Mouse (Mus musculus): ENCODE results near the gene Sprr2a3. TPM values are rescaled to one million over a fixed set of nuclear protein-coding genes. Genes with fewer than 3 reads are reported as not detected.
A peak's percentile ranks its signal among the peaks of the same experiment; 100 is the strongest.
"Not testable (repeated sequence)": the region's sequence is repeated elsewhere in the genome, so short reads cannot be mapped to it uniquely, and the experiment has no call there.

Sprr2a3 gene
- not detected in 2 replicates for total RNA-seq (2017)

DNA sequence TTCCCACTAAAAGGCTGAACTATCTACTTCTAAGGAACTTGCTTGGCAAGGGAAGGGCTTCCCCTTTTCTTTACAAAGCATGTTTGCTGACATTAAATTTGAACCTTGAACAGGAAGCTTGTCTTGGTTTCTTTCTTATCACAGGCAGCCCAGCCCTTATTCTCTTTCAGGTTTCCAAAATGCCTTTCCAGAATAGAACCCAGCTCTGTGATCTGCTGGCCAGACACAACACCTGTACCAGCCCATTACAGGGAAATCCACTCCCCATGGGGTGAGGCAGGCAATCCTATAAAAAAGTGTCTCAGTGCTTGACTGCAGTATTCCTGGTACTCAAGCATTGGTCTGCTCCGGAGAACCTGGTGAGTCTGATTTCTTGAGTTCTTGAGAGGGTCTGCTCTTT, at the start of gene Sprr2a3:
TSS of gene Sprr2a3 (plus strand) at position 317 of the 400 bp plus-strand sequence.
- ATAC-seq (ENCODE audit: extremely low read depth, insufficient number of reproducible peaks, low FRiP score, poor library complexity, severe bottlenecking), result not testable (repeated sequence)

DNA sequence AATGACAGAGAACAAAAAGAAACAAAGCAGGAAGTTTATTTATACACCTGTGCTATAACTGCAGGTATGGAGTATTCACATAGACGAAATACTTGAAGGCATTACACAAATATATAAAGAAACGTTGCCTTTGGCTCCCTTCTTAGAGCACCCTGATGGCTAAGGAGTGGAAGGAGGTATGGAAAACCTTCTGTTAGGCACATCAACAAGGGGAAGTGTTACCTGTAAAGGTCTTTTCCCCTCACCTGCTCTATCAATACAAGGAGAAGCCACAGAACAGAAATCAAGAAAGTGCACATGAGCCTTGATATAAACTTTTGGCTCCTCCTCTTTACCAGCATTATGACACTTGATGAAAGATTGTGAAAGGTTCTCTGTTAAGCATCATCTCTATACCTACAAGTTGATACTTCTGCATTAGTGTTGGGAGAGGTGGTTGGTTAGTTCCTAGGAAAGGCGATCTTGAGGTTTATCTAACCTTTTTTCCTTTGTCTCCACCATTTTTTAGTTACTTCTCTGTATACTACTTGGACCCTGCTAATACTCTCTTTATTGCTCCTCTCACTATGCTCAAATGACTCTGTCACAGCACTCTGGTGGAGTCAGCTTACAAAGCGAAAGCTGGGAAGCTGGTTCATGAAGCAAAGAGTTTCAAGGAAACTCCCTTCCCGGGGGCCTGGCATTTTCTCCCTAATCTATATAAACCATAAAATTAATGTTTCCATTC, 48.6 kb upstream of the Sprr2a3 start:
- ATAC-seq (ENCODE audit: extremely low read depth, insufficient number of reproducible peaks, low FRiP score, poor library complexity, severe bottlenecking), result peak; percentile 34; the same call in 1 of the 2 replicates

DNA sequence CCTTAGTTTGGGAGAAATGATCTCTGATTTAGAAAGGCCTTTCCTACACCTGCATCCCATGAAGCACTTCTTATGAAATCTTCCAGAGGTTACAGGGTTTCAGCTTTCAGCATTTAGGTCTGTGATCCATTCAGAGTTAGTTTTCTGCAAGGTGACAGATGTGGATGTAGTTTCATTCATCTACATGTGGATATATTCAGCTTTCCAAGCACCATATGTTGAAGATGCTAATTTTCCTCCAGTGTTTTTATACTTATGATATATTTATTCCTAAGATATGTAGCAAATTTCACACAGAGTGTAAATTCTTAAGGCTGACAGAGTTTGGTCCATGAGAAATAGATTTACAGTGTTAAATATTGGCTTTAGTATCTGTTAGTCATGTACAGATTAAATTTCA, 46.5 kb upstream of the Sprr2a3 start:
- not testable (repeated sequence) for ATAC-seq (ENCODE audit: extremely low read depth, insufficient number of reproducible peaks, low FRiP score, poor library complexity, severe bottlenecking)

DNA sequence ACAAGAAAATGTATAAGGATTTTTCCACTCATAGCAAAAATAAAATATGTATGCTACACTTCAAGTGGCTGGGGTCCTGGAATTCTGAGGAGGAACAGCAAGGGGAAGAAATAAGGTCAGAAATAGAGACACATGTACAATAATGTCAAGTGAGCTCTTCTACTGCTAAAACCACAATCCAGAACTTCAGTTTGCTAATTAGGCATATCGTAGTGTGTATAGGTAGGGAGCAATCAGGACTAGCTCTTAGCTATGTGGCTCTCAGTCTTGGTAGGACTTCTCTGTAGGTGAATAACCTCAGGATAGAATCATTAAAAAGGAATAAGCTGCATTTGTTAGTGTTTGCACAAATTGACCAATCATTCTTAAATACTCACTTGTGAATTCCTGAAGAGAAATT, 46.0 kb upstream of the Sprr2a3 start:
- not testable (repeated sequence) for ATAC-seq (ENCODE audit: extremely low read depth, insufficient number of reproducible peaks, low FRiP score, poor library complexity, severe bottlenecking)

DNA sequence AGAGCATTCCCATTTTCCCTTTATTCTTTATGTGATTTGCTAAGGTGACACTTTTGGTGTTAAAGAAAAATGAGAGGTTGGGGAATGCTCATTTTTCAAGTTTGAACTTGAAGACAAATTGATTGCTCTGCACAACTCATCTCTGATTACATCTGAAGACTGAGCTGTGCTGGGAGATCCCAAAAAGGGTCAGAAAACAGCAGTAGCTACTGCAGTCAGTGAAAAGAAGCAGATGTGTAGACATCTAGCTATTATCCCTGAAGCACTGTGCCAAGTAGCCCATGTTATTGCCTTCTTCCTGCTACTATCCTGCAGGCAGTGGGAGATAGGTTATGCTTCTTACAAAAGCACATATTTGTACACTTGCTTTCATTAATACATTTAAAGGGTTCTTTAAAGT, 40.4 kb upstream of the Sprr2a3 start:
- ATAC-seq (ENCODE audit: extremely low read depth, insufficient number of reproducible peaks, low FRiP score, poor library complexity, severe bottlenecking), result not testable (repeated sequence)

DNA sequence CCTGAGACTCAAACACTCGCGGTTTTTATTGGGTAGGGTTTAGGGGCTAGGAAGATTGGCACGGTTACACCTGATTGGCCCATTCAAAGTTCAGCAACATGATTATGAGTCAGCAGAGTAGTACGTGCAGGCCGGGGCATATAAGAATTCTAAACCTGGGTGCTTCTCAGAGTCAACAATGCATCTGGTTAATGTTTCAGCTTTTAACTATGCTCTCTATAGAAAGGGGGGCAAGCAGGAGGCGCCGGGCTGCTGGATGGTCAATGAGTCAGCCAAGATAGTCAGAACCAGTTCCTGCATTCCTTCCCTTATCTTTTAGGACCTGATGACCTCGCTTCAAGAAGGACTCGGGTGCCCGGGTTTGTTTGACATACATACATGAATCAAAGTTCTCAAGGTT, 39.0 kb upstream of the Sprr2a3 start:
- ATAC-seq (ENCODE audit: extremely low read depth, insufficient number of reproducible peaks, low FRiP score, poor library complexity, severe bottlenecking), result not testable (repeated sequence)

DNA sequence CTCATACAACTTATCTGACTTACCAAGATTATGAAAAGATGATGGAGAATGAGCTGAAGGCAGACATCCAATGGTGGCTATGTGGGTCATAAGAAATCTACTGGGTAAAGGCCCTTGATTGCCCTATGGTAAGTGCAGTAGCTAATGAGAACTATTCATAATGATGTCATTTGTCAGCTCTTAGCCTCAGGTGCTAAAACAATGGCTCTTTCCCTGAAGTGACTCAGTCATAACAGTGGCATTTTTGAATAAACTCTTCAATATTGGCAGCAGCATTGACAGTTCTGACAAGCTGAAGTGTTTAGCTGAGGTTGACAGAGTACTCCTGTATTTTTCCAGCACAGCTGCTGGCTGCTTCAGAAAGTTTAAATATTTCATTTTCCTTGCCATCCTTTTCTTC, 36.7 kb upstream of the Sprr2a3 start:
- not testable (repeated sequence) for ATAC-seq (ENCODE audit: extremely low read depth, insufficient number of reproducible peaks, low FRiP score, poor library complexity, severe bottlenecking)

DNA sequence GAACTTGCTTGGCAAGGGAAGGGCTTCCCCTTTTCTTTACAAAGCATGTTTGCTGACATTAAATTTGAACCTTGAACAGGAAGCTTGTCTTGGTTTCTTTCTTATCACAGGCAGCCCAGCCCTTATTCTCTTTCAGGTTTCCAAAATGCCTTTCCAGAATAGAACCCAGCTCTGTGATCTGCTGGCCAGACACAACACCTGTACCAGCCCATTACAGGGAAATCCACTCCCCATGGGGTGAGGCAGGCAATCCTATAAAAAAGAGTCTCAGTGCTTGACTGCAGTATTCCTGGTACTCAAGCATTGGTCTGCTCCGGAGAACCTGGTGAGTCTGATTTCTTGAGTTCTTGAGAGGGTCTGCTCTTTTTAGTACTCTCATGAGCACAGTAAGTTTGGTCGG, 34.8 kb upstream of the Sprr2a3 start:
- ATAC-seq (ENCODE audit: extremely low read depth, insufficient number of reproducible peaks, low FRiP score, poor library complexity, severe bottlenecking), result not testable (repeated sequence)

DNA sequence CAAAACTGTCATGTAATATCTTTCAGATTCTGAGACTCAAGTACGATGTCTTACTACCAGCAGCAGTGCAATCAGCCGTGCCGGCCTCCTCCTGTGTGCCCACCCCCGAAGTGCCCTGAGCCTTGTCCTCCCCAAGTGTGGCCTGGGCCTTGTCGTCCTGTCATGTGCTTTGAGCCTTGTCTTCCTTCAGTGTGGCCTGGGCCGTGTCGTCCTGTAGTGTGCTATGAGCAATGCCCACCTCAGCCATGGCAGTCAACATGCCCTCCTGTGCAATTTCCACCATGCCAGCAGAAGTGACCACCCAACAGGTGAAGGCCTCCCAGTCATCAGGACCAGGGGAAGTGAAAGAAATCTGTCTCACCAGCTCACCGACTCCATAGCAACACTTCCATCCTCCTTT, 31.4 kb upstream of the Sprr2a3 start:
- ATAC-seq (ENCODE audit: extremely low read depth, insufficient number of reproducible peaks, low FRiP score, poor library complexity, severe bottlenecking), result peak; percentile 28

DNA sequence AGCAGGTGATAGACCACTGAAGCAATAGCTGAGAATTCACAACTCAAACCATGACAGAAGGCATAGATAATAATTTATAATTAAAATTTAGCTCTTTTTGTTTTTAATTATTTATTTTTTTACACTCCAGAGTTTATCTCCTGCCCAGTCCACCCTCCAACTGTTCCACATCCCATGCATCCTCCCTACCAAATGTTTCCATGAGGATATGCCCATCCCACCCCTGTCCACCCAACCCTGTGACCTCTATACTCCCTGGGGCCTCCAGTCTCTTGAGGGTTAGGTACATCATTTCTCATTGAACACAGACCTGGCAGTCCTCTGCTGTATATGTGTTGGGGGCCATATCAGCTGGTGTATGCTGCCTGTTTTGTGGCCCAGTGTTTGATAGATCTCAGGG, 26.7 kb upstream of the Sprr2a3 start:
- not testable (repeated sequence) for ATAC-seq (ENCODE audit: extremely low read depth, insufficient number of reproducible peaks, low FRiP score, poor library complexity, severe bottlenecking)

DNA sequence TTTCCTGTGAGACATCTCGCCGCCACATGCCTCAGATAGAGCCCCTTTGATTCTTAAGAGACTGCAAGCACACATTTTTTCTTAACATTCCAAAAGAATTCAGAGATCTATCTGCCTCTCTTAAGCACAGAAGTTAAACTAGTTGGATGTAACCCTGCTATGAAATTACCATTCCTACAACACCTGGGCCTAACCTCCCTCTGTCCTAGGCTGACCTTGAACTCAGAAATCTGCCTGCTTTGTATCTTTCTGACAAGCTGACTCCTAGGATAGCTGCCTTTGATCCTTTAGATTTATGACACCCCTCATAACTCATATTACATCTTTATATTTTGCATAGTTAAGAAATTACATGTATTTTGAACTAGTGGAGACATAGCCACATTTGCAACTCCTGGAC, 21.8 kb upstream of the Sprr2a3 start:
- not testable (repeated sequence) for ATAC-seq (ENCODE audit: extremely low read depth, insufficient number of reproducible peaks, low FRiP score, poor library complexity, severe bottlenecking)

DNA sequence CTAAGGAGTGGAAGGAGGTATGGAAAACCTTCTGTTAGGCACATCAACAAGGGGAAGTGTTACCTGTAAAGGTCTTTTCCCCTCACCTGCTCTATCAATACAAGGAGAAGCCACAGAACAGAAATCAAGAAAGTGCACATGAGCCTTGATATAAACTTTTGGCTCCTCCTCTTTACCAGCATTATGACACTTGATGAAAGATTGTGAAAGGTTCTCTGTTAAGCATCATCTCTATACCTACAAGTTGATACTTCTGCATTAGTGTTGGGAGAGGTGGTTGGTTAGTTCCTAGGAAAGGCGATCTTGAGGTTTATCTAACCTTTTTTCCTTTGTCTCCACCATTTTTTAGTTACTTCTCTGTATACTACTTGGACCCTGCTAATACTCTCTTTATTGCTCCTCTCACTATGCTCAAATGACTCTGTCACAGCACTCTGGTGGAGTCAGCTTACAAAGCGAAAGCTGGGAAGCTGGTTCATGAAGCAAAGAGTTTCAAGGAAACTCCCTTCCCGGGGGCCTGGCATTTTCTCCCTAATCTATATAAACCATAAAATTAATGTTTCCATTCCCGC, 13.7 kb upstream of the Sprr2a3 start:
- peak; percentile 22; the same call in 1 of the 2 replicates for ATAC-seq (ENCODE audit: extremely low read depth, insufficient number of reproducible peaks, low FRiP score, poor library complexity, severe bottlenecking)

DNA sequence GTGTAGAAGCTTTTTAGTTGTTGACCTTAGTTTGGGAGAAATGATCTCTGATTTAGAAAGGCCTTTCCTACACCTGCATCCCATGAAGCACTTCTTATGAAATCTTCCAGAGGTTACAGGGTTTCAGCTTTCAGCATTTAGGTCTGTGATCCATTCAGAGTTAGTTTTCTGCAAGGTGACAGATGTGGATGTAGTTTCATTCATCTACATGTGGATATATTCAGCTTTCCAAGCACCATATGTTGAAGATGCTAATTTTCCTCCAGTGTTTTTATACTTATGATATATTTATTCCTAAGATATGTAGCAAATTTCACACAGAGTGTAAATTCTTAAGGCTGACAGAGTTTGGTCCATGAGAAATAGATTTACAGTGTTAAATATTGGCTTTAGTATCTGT, 11.7 kb upstream of the Sprr2a3 start:
- not testable (repeated sequence) for ATAC-seq (ENCODE audit: extremely low read depth, insufficient number of reproducible peaks, low FRiP score, poor library complexity, severe bottlenecking)

DNA sequence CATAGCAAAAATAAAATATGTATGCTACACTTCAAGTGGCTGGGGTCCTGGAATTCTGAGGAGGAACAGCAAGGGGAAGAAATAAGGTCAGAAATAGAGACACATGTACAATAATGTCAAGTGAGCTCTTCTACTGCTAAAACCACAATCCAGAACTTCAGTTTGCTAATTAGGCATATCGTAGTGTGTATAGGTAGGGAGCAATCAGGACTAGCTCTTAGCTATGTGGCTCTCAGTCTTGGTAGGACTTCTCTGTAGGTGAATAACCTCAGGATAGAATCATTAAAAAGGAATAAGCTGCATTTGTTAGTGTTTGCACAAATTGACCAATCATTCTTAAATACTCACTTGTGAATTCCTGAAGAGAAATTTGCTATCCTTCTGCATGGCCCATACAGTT, 11.2 kb upstream of the Sprr2a3 start:
- ATAC-seq (ENCODE audit: extremely low read depth, insufficient number of reproducible peaks, low FRiP score, poor library complexity, severe bottlenecking), result not testable (repeated sequence)

DNA sequence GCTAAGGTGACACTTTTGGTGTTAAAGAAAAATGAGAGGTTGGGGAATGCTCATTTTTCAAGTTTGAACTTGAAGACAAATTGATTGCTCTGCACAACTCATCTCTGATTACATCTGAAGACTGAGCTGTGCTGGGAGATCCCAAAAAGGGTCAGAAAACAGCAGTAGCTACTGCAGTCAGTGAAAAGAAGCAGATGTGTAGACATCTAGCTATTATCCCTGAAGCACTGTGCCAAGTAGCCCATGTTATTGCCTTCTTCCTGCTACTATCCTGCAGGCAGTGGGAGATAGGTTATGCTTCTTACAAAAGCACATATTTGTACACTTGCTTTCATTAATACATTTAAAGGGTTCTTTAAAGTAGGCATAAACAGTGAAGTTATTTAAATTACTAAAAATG, 5.6 kb upstream of the Sprr2a3 start:
- not testable (repeated sequence) for ATAC-seq (ENCODE audit: extremely low read depth, insufficient number of reproducible peaks, low FRiP score, poor library complexity, severe bottlenecking)

DNA sequence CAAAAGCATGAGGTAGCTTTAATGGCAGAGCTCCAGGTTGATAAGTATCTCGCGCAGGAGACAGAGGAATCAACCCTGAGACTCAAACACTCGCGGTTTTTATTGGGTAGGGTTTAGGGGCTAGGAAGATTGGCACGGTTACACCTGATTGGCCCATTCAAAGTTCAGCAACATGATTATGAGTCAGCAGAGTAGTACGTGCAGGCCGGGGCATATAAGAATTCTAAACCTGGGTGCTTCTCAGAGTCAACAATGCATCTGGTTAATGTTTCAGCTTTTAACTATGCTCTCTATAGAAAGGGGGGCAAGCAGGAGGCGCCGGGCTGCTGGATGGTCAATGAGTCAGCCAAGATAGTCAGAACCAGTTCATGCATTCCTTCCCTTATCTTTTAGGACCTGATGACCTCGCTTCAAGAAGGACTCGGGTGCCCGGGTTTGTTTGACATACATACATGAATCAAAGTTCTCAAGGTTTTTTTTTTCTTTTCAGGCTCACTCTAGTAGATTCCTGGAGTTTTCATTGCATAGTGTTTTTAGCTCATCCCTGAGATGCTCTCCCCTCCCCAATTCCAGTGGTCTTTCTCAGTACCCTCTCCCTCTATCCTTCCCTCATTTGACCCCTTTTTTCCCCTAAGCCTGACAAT, 4.1 kb upstream of the Sprr2a3 start:
- not testable (repeated sequence) for ATAC-seq (ENCODE audit: extremely low read depth, insufficient number of reproducible peaks, low FRiP score, poor library complexity, severe bottlenecking)

DNA sequence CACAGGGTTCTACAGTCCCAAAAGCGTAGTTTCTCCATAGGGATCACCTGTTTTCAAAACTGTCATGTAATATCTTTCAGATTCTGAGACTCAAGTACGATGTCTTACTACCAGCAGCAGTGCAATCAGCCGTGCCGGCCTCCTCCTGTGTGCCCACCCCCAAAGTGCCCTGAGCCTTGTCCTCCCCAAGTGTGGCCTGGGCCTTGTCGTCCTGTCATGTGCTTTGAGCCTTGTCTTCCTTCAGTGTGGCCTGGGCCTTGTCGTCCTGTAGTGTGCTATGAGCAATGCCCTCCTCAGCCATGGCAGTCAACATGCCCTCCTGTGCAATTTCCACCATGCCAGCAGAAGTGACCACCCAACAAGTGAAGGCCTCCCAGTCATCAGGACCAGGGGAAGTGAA, 3.3 kb downstream of the Sprr2a3 start:
- ATAC-seq (ENCODE audit: extremely low read depth, insufficient number of reproducible peaks, low FRiP score, poor library complexity, severe bottlenecking), result peak; percentile 14; the same call in 1 of the 2 replicates

DNA sequence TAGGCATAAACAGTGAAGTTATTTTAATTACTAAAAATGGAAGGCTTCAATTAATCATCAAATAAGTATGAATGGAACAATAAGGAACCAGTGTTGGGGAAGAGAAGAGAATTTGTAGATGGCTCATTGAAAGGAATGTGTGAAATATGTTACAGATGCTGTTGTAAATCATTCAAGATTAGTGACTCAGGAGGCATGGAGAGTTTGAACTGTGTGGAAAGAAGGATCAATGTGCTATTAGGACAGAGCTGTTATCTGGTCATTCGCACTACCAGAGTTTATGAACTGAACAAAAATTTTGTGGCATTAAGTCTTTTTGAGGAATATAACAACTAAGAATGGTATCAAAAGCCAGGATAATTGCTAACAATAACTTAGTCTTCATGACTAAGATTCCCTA, 22.2 kb downstream of the Sprr2a3 start:
- no peak for ATAC-seq (ENCODE audit: extremely low read depth, insufficient number of reproducible peaks, low FRiP score, poor library complexity, severe bottlenecking)

DNA sequence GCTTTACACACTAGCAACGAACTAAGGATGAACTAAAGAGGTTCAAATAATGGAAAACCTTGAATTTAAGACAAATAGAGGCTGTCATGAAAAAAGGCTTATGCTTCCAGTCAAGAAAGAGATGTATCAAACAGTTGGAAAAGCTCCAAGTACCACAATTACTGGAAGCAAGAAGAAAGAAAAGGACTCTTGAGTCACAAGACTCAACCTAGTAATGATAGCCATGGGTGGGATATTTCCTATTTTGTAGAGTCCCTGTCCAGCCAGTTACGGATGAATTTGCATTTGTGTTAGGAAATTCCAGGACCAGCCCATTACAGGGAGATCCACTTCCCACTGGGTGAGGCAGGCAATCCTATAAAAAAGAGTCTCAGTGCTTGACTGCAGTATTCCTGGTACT, 31.1 kb downstream of the Sprr2a3 start, which contains the start of gene Sprr2b:
TSS of gene Sprr2b (plus strand) at position 301 of the 400 bp plus-strand sequence.
- no peak for ATAC-seq (ENCODE audit: extremely low read depth, insufficient number of reproducible peaks, low FRiP score, poor library complexity, severe bottlenecking)

DNA sequence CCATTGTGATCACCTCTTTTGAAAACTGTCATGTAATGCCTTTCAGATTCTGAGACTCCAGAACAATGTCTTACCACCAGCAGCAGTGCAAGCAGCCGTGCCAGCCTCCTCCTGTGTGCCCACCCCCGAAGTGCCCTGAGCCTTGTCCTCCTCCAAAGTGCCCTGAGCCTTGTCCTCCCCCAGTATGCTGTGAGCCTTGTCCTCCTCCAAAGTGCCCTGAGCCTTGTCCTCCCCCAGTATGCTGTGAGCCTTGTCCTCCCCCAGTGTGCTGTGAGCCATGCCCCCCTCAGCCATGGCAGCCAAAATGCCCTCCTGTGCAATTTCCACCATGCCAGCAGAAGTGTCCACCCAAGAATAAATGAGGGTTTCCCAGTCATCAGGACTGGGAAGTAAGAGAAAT, 32.2 kb downstream of the Sprr2a3 start:
- ATAC-seq (ENCODE audit: extremely low read depth, insufficient number of reproducible peaks, low FRiP score, poor library complexity, severe bottlenecking), result no peak

Data from neutrophil, adult 5-6 weeks (primary cell).